Mouse (Mus musculus) stomach, embryonic 14.5 days (tissue): ENCODE data around the gene 1700018F24Rik. TPM values are rescaled to one million over a fixed set of nuclear protein-coding genes. Genes with fewer than 3 reads are reported as not detected.
"Not testable (repeated sequence)": the region's sequence is repeated elsewhere in the genome, so short reads cannot be mapped to it uniquely, and the experiment has no call there.

Experiments
- ATAC-seq: fragments of 200-750 bp; cut with Nextera tagmentation; 2 replicates; pipeline ENCODE4 v1.8.0; 2017; ENCODE audit warnings: low read depth, moderate TSS enrichment; ENCODE audit not compliant: insufficient number of reproducible peaks, insufficient read depth, low FRiP score
- H3K27ac ChIP-seq: fragments of 300-500 bp; sonication (generic); 2 replicates; pipeline ENCODE4 v1.5.1; 2014; ENCODE audit warnings: mild to moderate bottlenecking, low read length, moderate library complexity, mixed read lengths
- H3K27me3 ChIP-seq: fragments of 300-500 bp; sonication (generic); 2 replicates; pipeline ENCODE4 v1.6.1; 2014; ENCODE audit warnings: low read length, control low read depth, mixed read lengths; ENCODE audit not compliant: control insufficient read depth, insufficient read depth
- H3K36me3 ChIP-seq: fragments of 300-500 bp; sonication (generic); 2 replicates; pipeline ENCODE4 v1.6.1; 2014; ENCODE audit warnings: mild to moderate bottlenecking, control low read depth, low read length, moderate library complexity, mixed read lengths; ENCODE audit not compliant: control insufficient read depth, insufficient read depth
- H3K4me1 ChIP-seq: fragments of 300-500 bp; sonication (generic); 2 replicates; pipeline ENCODE4 v1.6.1; 2014; ENCODE audit warnings: low read length, control low read depth, mixed read lengths; ENCODE audit not compliant: control insufficient read depth, insufficient read depth
- H3K4me2 ChIP-seq: fragments of 300-500 bp; sonication (generic); replicated peaks from 2 replicates; pipeline ENCODE4 v1.6.1; 2014; ENCODE audit warnings: low read depth, low read length, control low read depth
- H3K4me3 ChIP-seq: fragments of 300-500 bp; sonication (generic); 2 replicates; pipeline ENCODE4 v1.5.1; 2014; ENCODE audit warnings: low read depth, low read length, control low read depth
- H3K9ac ChIP-seq: fragments of 300-500 bp; sonication (generic); replicated peaks from 2 replicates; pipeline ENCODE4 v1.6.1; 2014; ENCODE audit warnings: low read depth, mild to moderate bottlenecking, control low read depth, low read length, moderate library complexity, mixed read lengths
- H3K9me3 ChIP-seq: fragments of 300-500 bp; sonication (generic); 2 replicates; pipeline ENCODE4 v1.6.1; 2016; ENCODE audit warnings: low read depth, low read length, control low read depth; ENCODE audit not compliant: control insufficient read depth
- WGBS: fragments of 180-500 bp; shearing (Covaris S2); extraction: QIAGEN DNeasy Blood & Tissue Kit; methylation state at CpG from one replicate; pipeline ENCODE4 v1.1.7; 2014; 5-methylcytosine and 5-hydroxymethylcytosine counted together
- polyA plus RNA-seq: library from polyadenylated mRNA; unstranded; fragments of >200 nt; fragmentation: Nextera tagmentation; extraction: Ambion mirVana; gene quantifications from 2 replicates; pipeline ENCODE4 v1.2.1, GENCODE M21; 2014

The 1700018F24Rik gene
- polyA plus RNA-seq, result not detected in 2 replicates

DNA sequence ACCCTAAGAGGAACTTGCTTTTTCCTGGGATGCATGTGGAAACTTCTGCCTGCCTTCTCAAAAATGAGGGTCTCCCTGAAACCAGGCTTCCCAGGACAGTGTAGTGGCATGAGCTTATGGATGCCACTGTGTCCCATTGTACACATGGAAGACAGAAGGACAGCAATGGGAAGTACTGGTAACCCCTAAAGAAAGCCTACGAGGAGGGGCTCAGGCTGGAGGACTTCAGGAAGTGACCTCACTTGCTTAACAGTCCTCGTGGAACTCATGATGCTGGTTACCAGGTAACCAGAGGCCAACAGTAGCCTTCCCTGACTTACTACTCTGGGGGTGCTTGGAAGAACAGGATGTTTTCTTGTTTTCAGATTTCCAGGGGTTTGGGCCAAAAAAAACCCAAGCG, at the start of gene 1700018F24Rik:
Gene 1700018F24Rik, plus strand, starts transcription at position 301 of the 400 bp plus-strand sequence.
- H3K27ac ChIP-seq, H3K9ac ChIP-seq, H3K9me3 ChIP-seq, H3K4me2 ChIP-seq, H3K36me3 ChIP-seq, H3K27me3 ChIP-seq, ATAC-seq, H3K4me3 ChIP-seq, H3K4me1 ChIP-seq: not testable (repeated sequence)
- 67% methylated on average over 3 of the region's 3 CpGs for WGBS

DNA sequence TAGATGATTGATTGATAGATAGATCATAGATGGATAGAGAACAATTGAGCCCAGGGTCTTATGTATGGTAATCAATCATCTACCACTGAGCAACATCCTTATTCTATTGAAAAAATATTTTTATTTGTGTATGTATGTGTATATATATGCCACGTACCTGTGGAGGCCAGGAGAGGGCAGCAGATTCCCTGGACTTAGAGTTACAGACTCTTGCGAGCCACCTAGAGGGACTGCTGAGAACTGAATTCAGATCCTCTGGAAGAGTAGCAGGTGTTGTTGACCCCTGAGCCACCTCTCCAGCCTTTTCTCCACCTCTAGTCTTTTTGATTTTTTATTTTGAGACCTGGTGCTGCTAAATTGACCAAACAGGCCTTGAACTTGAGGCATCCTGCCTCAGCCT, 44.3 kb upstream of the 1700018F24Rik start:
- H3K9ac ChIP-seq, result no peak overlapping the region
- ATAC-seq, result no peak
- H3K27ac ChIP-seq, result no peak overlapping the region
- no peaks in the 10 kb centered on the region for H3K36me3 ChIP-seq
- H3K9me3 ChIP-seq, result no peaks in the 10 kb centered on the region
- H3K4me1 ChIP-seq, result no peaks in the 10 kb centered on the region
- WGBS, result 26% methylated on average over 2 of the region's 2 CpGs
- no peak overlapping the region for H3K4me2 ChIP-seq
- no peak overlapping the region for H3K4me3 ChIP-seq
- H3K27me3 ChIP-seq, result no peaks in the 10 kb centered on the region

DNA sequence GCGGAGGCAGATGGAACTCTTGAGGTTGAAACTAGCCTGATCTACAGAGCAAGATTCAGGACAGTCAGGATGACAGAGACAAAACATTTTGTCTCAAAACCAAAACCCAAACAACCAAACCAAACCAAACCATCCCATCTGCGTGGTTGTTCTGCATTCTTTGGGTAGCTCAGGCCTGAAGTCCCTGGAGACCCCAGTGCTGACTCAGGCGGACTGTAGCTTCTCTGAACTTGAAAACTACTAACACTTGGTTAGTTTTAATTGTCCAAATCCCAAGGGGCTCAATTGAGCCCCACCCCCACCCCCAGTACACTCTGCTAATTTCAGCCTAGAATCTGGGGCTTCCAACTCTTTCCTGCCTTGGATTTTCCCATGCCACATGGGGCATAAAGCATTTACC, 39.4 kb upstream of the 1700018F24Rik start:
- Histone ChIP-seq H3K9ac (no peak overlapping the region), H3K9me3 (no peaks in the 10 kb centered on the region), H3K4me2 (no peak overlapping the region), H3K4me3 (no peak overlapping the region), H3K4me1 (no peaks in the 10 kb centered on the region), H3K27ac (no peak overlapping the region), H3K27me3 (no peaks in the 10 kb centered on the region), H3K36me3 (no peaks in the 10 kb centered on the region)
- ATAC-seq, result no peak
- WGBS, result 77% methylated on average over 3 of the region's 3 CpGs

DNA sequence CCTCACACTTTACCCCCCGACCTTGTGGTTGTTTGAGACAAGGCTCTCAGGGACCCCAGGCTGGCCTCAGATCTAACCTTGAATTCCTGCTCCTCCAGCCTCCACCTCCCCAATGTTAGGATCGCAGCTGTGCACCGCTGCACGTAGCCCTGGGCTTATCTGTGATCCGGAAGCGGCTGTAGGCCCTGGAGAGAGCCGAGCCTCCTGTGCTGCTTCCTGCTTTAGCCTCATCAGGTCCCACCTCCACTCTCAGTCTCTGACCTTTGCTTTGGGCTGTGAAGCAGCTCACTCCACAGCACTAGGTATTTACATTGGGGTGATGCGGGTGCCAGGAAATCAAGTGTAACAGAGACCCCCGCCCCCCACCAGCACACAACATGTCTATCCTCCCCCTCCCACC, 38.3 kb upstream of the 1700018F24Rik start:
- H3K27me3 ChIP-seq, result no peaks in the 10 kb centered on the region
- no peaks in the 10 kb centered on the region for H3K9me3 ChIP-seq
- WGBS, result 69% methylated on average over 9 of the region's 9 CpGs
- H3K4me3 ChIP-seq, result no peak overlapping the region
- H3K9ac ChIP-seq, result no peak overlapping the region
- H3K36me3 ChIP-seq, result no peaks in the 10 kb centered on the region
- H3K4me2 ChIP-seq, result no peak overlapping the region
- no peaks in the 10 kb centered on the region for H3K4me1 ChIP-seq
- ATAC-seq, result no peak
- H3K27ac ChIP-seq, result no peak overlapping the region

DNA sequence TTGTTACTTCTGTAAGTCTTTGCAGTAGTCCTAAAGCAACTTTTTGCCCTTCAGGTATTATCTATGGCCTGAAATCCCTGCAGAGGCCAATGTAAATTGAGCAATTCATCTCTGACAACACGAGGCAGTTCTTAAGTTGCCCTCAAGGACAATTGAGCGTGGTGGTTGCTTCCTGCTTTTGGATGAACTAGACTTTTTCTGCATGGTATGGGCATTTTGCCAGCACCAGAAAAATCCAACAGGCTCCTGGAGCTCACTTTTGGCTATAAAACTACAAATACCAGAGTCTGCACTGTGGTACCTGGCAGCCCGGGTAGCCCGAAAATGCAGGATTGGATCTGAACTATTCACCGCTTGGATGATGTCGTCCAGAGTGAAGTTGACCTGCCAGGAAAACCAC, 37.2 kb upstream of the 1700018F24Rik start:
- Histone ChIP-seq H3K36me3 (no peaks in the 10 kb centered on the region), H3K27me3 (no peaks in the 10 kb centered on the region), H3K9ac (no peak overlapping the region), H3K4me3 (no peak overlapping the region), H3K27ac (no peak overlapping the region), H3K4me1 (no peaks in the 10 kb centered on the region), H3K4me2 (no peak overlapping the region), H3K9me3 (no peaks in the 10 kb centered on the region)
- no peak for ATAC-seq
- 72% methylated on average over 6 of the region's 6 CpGs for WGBS

DNA sequence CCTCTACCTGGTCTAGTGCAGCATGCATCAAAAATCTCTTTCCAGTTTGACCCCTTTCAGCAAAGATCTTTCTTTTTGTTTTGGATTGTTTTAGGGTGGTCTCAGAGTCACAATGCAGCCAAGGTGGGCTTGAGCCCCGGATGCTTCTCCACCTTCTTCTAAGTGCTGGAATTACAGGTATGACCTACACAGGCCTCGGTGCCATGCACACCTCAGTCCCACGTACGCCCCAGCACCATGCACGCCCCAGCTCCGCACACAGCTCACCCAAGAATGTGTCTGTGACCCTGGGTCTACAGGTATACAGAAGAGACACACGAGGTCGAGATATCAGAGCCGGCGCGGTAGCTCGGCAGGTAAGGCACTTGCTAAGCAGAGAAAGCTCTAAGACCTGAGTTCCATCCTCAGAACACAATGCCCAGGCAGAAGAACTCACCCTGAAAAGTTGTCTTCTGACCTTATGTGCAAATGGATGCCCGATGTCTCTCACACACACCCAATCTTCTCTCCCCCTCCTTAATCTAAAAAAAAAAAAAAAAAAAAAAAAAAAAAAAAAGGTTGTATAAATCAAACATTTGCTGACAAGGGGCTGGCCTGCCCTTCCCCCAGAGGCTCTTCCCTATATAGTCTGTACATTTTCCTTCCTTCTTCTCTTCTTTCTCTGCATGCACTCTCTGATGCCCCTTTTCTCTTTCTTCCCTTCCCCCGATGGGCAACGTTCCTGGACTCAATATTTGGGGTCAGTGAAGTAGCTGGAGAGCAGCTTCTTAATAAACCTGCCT, 33.7 kb upstream of the 1700018F24Rik start:
- H3K4me1 ChIP-seq, result no peaks in the 10 kb centered on the region
- H3K36me3 ChIP-seq, result no peaks in the 10 kb centered on the region
- H3K27me3 ChIP-seq, result no peaks in the 10 kb centered on the region
- no peak overlapping the region for H3K4me2 ChIP-seq
- 85% methylated on average over 15 of the region's 15 CpGs for WGBS
- no peak overlapping the region for H3K4me3 ChIP-seq
- no peak overlapping the region for H3K27ac ChIP-seq
- no peaks in the 10 kb centered on the region for H3K9me3 ChIP-seq
- H3K9ac ChIP-seq, result no peak overlapping the region
- ATAC-seq, result no peak

DNA sequence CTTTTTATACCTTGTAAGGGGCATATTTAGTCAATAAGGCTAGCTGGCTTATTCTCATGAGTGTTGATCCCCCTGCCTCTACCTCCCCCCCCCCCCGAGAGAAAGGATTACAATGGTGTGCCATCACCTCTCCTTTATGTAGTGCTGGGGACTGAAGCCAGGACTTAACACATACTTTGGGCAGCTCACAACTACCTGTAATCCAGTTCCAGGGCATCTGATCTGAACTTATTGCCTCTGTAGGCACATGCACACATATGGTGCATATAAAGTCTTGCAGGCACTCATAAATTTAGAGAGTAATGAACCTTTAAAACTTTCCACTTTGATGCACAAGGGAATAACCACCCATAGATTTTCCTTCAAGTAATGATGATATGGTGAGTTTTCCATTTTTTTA, 28.5 kb upstream of the 1700018F24Rik start:
- no peaks in the 10 kb centered on the region for H3K27me3 ChIP-seq
- H3K4me1 ChIP-seq, result no peaks in the 10 kb centered on the region
- 90% methylated on average over 1 of the region's 1 CpGs for WGBS
- no peak overlapping the region for H3K4me3 ChIP-seq
- H3K9ac ChIP-seq, result no peak overlapping the region
- no peaks in the 10 kb centered on the region for H3K9me3 ChIP-seq
- no peaks in the 10 kb centered on the region for H3K36me3 ChIP-seq
- no peak for ATAC-seq
- H3K4me2 ChIP-seq, result no peak overlapping the region
- no peak overlapping the region for H3K27ac ChIP-seq

DNA sequence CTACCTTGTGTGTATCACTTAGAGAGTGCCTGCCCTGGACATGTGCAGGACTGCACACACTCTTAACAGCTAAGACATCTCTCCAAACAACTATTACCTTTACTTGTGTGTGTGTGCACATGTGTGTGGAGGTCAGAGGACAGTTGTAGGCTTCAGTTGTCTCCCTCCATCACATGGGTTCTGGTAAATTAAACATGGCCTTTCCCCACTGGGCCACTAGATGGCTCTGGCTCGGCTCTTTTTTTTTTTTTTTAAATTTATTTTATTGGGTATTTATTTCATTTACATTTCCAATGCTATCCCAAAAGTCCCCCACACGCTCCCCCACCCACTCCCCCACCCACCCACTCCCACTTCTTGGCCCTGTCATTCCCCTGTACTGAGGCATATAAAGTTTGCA, 26.0 kb upstream of the 1700018F24Rik start:
- H3K4me2 ChIP-seq, H3K36me3 ChIP-seq, ATAC-seq, H3K27me3 ChIP-seq, H3K9me3 ChIP-seq, H3K9ac ChIP-seq, H3K27ac ChIP-seq, H3K4me1 ChIP-seq, H3K4me3 ChIP-seq: not testable (repeated sequence)
- WGBS, result 14% methylated on average over 1 of the region's 2 CpGs

DNA sequence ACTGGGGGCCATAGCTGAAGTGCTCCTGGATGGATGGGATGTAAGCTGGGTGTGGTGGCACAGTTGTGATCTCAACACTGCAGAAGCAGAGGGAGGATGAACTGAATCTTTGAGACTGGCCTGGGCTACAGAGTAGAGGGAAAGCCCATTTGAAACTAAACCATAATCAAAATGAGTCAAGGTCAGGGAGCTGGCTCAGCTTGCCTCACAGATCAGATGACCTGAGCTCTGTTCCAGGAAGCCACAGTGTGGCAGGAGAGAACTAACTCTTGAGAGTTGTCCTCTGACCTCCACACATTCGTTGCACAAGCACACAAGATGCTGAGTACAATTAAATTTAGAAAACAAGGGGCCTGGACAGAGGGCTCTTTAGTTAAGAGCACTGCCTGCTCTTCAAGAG, 22.5 kb upstream of the 1700018F24Rik start:
- not testable (repeated sequence) for H3K9ac ChIP-seq, H3K27me3 ChIP-seq, H3K4me1 ChIP-seq, H3K4me2 ChIP-seq, H3K9me3 ChIP-seq, H3K36me3 ChIP-seq, ATAC-seq, H3K27ac ChIP-seq, H3K4me3 ChIP-seq
- 61% methylated on average over 1 of the region's 1 CpGs for WGBS
